Mouse (Mus musculus) erythroblast, adult 5-6 weeks (primary cell): ENCODE measurements around the gene Zscan20. TPM values are rescaled to one million over a fixed set of nuclear protein-coding genes. Genes with fewer than 3 reads are reported as not detected.
"Not testable (repeated sequence)": the region's sequence is repeated elsewhere in the genome, so short reads cannot be mapped to it uniquely, and the experiment has no call there.

Experiments
- ATAC-seq: replicated peaks from 2 replicates; pipeline ENCODE4 v1.8.0; 2016; ENCODE audit warnings: moderate number of reproducible peaks, mild to moderate bottlenecking, moderate TSS enrichment, inconsistent platforms; ENCODE audit not compliant: poor library complexity, low FRiP score, severe bottlenecking
- total RNA-seq, 2 experiments: library from RNA; stranded (forward) in 1 of 2; stranded (reverse) in 1 of 2; fragments of 150-400 nt in 1 of 2; fragments of 200-764, 138-1000 nt in 1 of 2; gene quantifications; 2 replicates each; pipeline versions ENCODE4 v1.2.3 to v1.2.4; 2015 to 2017; ENCODE audit warnings: low replicate concordance in 2 of 2

Zscan20 gene
- total RNA-seq, 2 experiments from 2014 or later: 0.85 TPM; not detected in 1

GRCm38 (mm10) chr4:128617363-128618120 is 7.6 kb upstream of the Zscan20 start:
- ATAC-seq: no peak

- no peak for ATAC-seq
These were observed 5.9 kb upstream of the Zscan20 start for GRCm38 (mm10) chr4:128615761-128616160.

GRCm38 (mm10) chr4:128613326-128613725 is 3.4 kb upstream of the Zscan20 start:
- ATAC-seq: no peak

GRCm38 (mm10) chr4:128611726-128612125 is 1.8 kb upstream of the Zscan20 start:
- not testable (repeated sequence) for ATAC-seq

GRCm38 (mm10) chr4:128610706-128611105 is 808 bp upstream of the Zscan20 start:
- ATAC-seq: no peak

GRCm38 (mm10) chr4:128609276-128609924 is 498 bp downstream of the Zscan20 start:
- ATAC-seq: no peak

GRCm38 (mm10) chr4:128607661-128608060 is 2.2 kb downstream of the Zscan20 start:
- ATAC-seq: no peak

- no peak for ATAC-seq
These were observed 3.3 kb downstream of the Zscan20 start for GRCm38 (mm10) chr4:128606586-128606985.

- ATAC-seq: no peak
These were observed 11.9 kb downstream of the Zscan20 start for GRCm38 (mm10) chr4:128597801-128598560.

GRCm38 (mm10) chr4:128594062-128594461 is 15.8 kb downstream of the Zscan20 start:
- no peak for ATAC-seq

- ATAC-seq: no peak
These were observed 16.6 kb downstream of the Zscan20 start for GRCm38 (mm10) chr4:128593286-128593685.

GRCm38 (mm10) chr4:128579182-128579581 is 30.7 kb downstream of the Zscan20 start:
- peak; percentile 64 for ATAC-seq

- no peak for ATAC-seq
These were observed 34.1 kb downstream of the Zscan20 start for GRCm38 (mm10) chr4:128575811-128576210.

- no peak for ATAC-seq
These were observed 49.6 kb downstream of the Zscan20 start for GRCm38 (mm10) chr4:128560327-128560726.

GRCm38 (mm10) chr4:128554198-128554597 is 55.7 kb downstream of the Zscan20 start:
- no peak for ATAC-seq

GRCm38 (mm10) chr4:128550756-128551155 is 59.1 kb downstream of the Zscan20 start:
- ATAC-seq: no peak

- ATAC-seq: not testable (repeated sequence)
These were observed 65.9 kb downstream of the Zscan20 start for GRCm38 (mm10) chr4:128543956-128544486.

GRCm38 (mm10) chr4:128543378-128543777 is 66.5 kb downstream of the Zscan20 start:
- no peak for ATAC-seq
